Comparison of ENCODE assay signal across 8 mouse cellular contexts in genomic region chr11:75678747-75679438, GRCm38 (mm10). TPM values are rescaled to one million over a fixed set of nuclear protein-coding genes. Genes with fewer than 3 reads are reported as not detected.
DNase-seq lines count a peak whose midpoint lies in the region; ATAC-seq and TF ChIP-seq lines count a peak whose summit lies in the region.

TSS of gene Crk (plus strand) at chr11:75679259.

- DNase-seq in 416B (ENCODE audit: low read depth), result peak; percentile 97
- peak; percentile 98 for DNase-seq in heart, adult 9 months (ENCODE audit: low spot score in 2 of 2)
- DNase-seq in monocyte, adult 2 months (ENCODE audit: low read depth in 1 of 2, low spot score in 2 of 2), result peak; percentile 98
- peak; percentile 99 for DNase-seq in spleen, postnatal 36 days (ENCODE audit: low spot score in 2 of 2)

- H3K36me3 ChIP-seq in embryonic facial prominence, embryonic 15.5 days, result peaks cover 9% of the 10 kb centered on the region
- peaks cover 9% of the 10 kb centered on the region; the same call in 1 of the 2 replicates for H3K36me3 ChIP-seq in kidney, embryonic 14.5 days (ENCODE audit: control insufficient read depth, insufficient read depth, low read length)
- H3K36me3 ChIP-seq in limb, embryonic 15.5 days, result peaks cover 15% of the 10 kb centered on the region; the same call in 1 of the 2 replicates

- peak within 1 kb of the TSS; percentile 72 for H3K9ac ChIP-seq in embryonic facial prominence, embryonic 15.5 days
- peak within 1 kb of the TSS; percentile 94 for H3K9ac ChIP-seq in kidney, embryonic 14.5 days (ENCODE audit: low read depth, low read length)
- H3K9ac ChIP-seq in limb, embryonic 15.5 days, result peak within 1 kb of the TSS; percentile 95

- peak; percentile 99 for ATAC-seq in embryonic facial prominence, embryonic 15.5 days (ENCODE audit: insufficient number of reproducible peaks, low FRiP score, low TSS enrichment, low read depth)
- ATAC-seq in kidney, embryonic 14.5 days (ENCODE audit: low FRiP score, low TSS enrichment), result peak; percentile 98
- ATAC-seq in limb, embryonic 15.5 days (ENCODE audit: insufficient number of reproducible peaks, low FRiP score, low TSS enrichment, low read depth), result peak; percentile 97

- no peaks in the 10 kb centered on the region for H3K27me3 ChIP-seq in embryonic facial prominence, embryonic 15.5 days
- no peaks in the 10 kb centered on the region for H3K27me3 ChIP-seq in kidney, embryonic 14.5 days (ENCODE audit: control insufficient read depth, insufficient read depth, low read length)
- H3K27me3 ChIP-seq in limb, embryonic 15.5 days, result no peaks in the 10 kb centered on the region

- no peak for TF ChIP-seq CTCF in bone marrow, adult 2 months (IDR thresholded peaks at IDR 0.05; ENCODE audit: control insufficient read depth, insufficient read depth, low read length)

- H3K4me2 ChIP-seq in embryonic facial prominence, embryonic 15.5 days (replicated peaks), result peak within 1 kb of the TSS; percentile 67
- H3K4me2 ChIP-seq in kidney, embryonic 14.5 days (replicated peaks; ENCODE audit: low read depth, low read length), result peak within 1 kb of the TSS; percentile 79
- peak within 1 kb of the TSS; percentile 64 for H3K4me2 ChIP-seq in limb, embryonic 15.5 days

- peak within 1 kb of the TSS; percentile 98 for H3K27ac ChIP-seq in bone marrow, adult 2 months (ENCODE audit: control insufficient read depth, insufficient read depth, low read depth, low read length, poor library complexity)
- H3K27ac ChIP-seq in embryonic facial prominence, embryonic 15.5 days (replicated peaks), result peak within 1 kb of the TSS; percentile 90
- H3K27ac ChIP-seq in kidney, embryonic 14.5 days (ENCODE audit: low read depth, low read length), result peak within 1 kb of the TSS; percentile 95
- H3K27ac ChIP-seq in limb, embryonic 15.5 days, result peak within 1 kb of the TSS; percentile 96

- H3K9me3 ChIP-seq in embryonic facial prominence, embryonic 15.5 days (replicated peaks), result no peaks in the 10 kb centered on the region
- no peaks in the 10 kb centered on the region for H3K9me3 ChIP-seq in kidney, embryonic 14.5 days (ENCODE audit: control insufficient read depth, low read length)
- no peaks in the 10 kb centered on the region for H3K9me3 ChIP-seq in limb, embryonic 15.5 days

- peak; percentile 80; the same call in 1 of the 2 replicates for TF ChIP-seq POLR2A in bone marrow, adult 2 months (IDR thresholded peaks at IDR 0.05; ENCODE audit: borderline replicate concordance, control insufficient read depth, low read depth, low read length)

- no peaks in the 10 kb centered on the region; the same call in 1 of the 2 replicates for H3K4me1 ChIP-seq in bone marrow, adult 2 months (ENCODE audit: control insufficient read depth, insufficient read depth, low read length)
- peaks cover 14% of the 10 kb centered on the region for H3K4me1 ChIP-seq in embryonic facial prominence, embryonic 15.5 days
- H3K4me1 ChIP-seq in kidney, embryonic 14.5 days (ENCODE audit: control insufficient read depth, insufficient read depth, low read length), result peaks cover 4% of the 10 kb centered on the region; the same call in 1 of the 2 replicates
- H3K4me1 ChIP-seq in limb, embryonic 15.5 days, result peaks cover 13% of the 10 kb centered on the region

- WGBS in bone marrow, adult 2 months, result under 1% methylated on average over 55 of the region's 55 CpGs
- WGBS in embryonic facial prominence, embryonic 15.5 days, result 0% methylated on average over 55 of the region's 55 CpGs
- WGBS in kidney, embryonic 14.5 days, result under 1% methylated on average over 55 of the region's 55 CpGs
- under 1% methylated on average over 54 of the region's 55 CpGs for WGBS in limb, embryonic 15.5 days

- peak within 1 kb of the TSS; percentile 97 for H3K4me3 ChIP-seq in bone marrow, adult 2 months (replicated peaks; ENCODE audit: control insufficient read depth, low read depth, low read length)
- H3K4me3 ChIP-seq in embryonic facial prominence, embryonic 15.5 days (replicated peaks), result peak within 1 kb of the TSS; percentile 91
- peak within 1 kb of the TSS; percentile 100 for H3K4me3 ChIP-seq in kidney, embryonic 14.5 days (ENCODE audit: low read length)
- H3K4me3 ChIP-seq in limb, embryonic 15.5 days, result peak within 1 kb of the TSS; percentile 98

RNA-seq across cellular contexts. Expression of gene Crk, which starts in this region (rescaled TPM):
- 14.9 and 39.7 TPM in 2 replicates for polyA plus RNA-seq in bone marrow, adult 2 months (2011; ENCODE audit: insufficient read depth, insufficient read length, low replicate concordance, missing spikeins)
- polyA plus RNA-seq in embryonic facial prominence, embryonic 15.5 days (2015; fragmentation: Nextera tagmentation; extraction: Ambion mirVana), result 105 and 112 TPM in 2 replicates
- polyA plus RNA-seq in kidney, embryonic 14.5 days (2014; fragmentation: Nextera tagmentation; extraction: Ambion mirVana), result 66.1 and 119 TPM in 2 replicates
- polyA plus RNA-seq in limb, embryonic 15.5 days (2015; fragmentation: Nextera tagmentation; extraction: Ambion mirVana), result 109 and 117 TPM in 2 replicates

Comparison
In these comparisons a context has a peak if more than half of its experiments do, and no peak if none do; other contexts are left out.
1. Peak in every context shown above with its lines: DNase-seq, ATAC-seq, H3K4me3 ChIP-seq and H3K27ac ChIP-seq.